Mouse (Mus musculus) CH12.LX (cell line): ENCODE results near the gene Mllt3. TPM values are rescaled to one million over a fixed set of nuclear protein-coding genes. Genes with fewer than 3 reads are reported as not detected.

Source experiments
- DNase-seq: peaks from one replicate; pipeline ENCODE4 v3.0.0-alpha.2; 2013; ENCODE audit errors: extremely low read depth
- H3K27ac ChIP-seq: 2 replicates; pipeline ENCODE4 v1.5.1; 2012; ENCODE audit warnings: low read depth, mild to moderate bottlenecking, control low read depth, moderate library complexity; ENCODE audit not compliant: insufficient read depth
- H3K27me3 ChIP-seq: replicated peaks from 2 replicates; pipeline ENCODE3; 2012; ENCODE audit warnings: inconsistent platforms
- H3K36me3 ChIP-seq, 2 experiments: replicated peaks in 1 of 2; 2 replicates each; pipeline versions ENCODE3 to v1.6.1; 2012; ENCODE audit warnings: inconsistent platforms in 1 of 2, low read length in 1 of 2, mild to moderate bottlenecking in 1 of 2, mixed read lengths in 1 of 2, moderate library complexity in 1 of 2; ENCODE audit not compliant: control insufficient read depth in 1 of 2, insufficient read depth in 1 of 2
- H3K4me1 ChIP-seq, 2 experiments: 2 replicates each; pipeline ENCODE4 v1.6.1; 2012; ENCODE audit warnings: inconsistent platforms in 1 of 2, moderate library complexity in 1 of 2; ENCODE audit not compliant: insufficient read depth in 2 of 2, control insufficient read depth in 1 of 2
- H3K4me2 ChIP-seq: 2 replicates; pipeline ENCODE4 v1.6.1; 2012; ENCODE audit warnings: low read depth, mild to moderate bottlenecking, control low read depth; ENCODE audit not compliant: poor library complexity, insufficient read depth, severe bottlenecking
- H3K4me3 ChIP-seq, 3 experiments: fragments of 150-350 bp in 1 of 3; sonication (generic) in 1 of 3; replicated peaks in 1 of 3; 2 replicates each; pipeline versions ENCODE3 to v1.5.1; 2011 to 2012; ENCODE audit warnings: low read depth in 2 of 3, low read length in 2 of 3, mild to moderate bottlenecking in 2 of 3, moderate library complexity in 2 of 3, control low read depth in 1 of 3, improper control_type of control experiment in 1 of 3, inconsistent platforms in 1 of 3, mixed read lengths in 1 of 3; ENCODE audit not compliant: poor library complexity in 1 of 3
- H3K79me2 ChIP-seq: replicated peaks from 2 replicates; pipeline ENCODE4 v1.6.1; 2012; ENCODE audit warnings: mild to moderate bottlenecking, moderate library complexity; ENCODE audit not compliant: control insufficient read depth, poor library complexity, insufficient read depth, severe bottlenecking; ENCODE audit errors: extremely low read depth
- H3K9ac ChIP-seq: 2 replicates; pipeline ENCODE4 v1.6.1; 2012; ENCODE audit warnings: low read depth, mild to moderate bottlenecking, control low read depth, moderate library complexity; ENCODE audit not compliant: insufficient read depth
- H3K9me3 ChIP-seq: replicated peaks from 2 replicates; pipeline ENCODE3; 2012; ENCODE audit warnings: low read length, inconsistent platforms, mixed read lengths
- BHLHE40 ChIP-seq: IDR thresholded peaks from 2 replicates; pipeline ENCODE4 v1.6.1; 2011; ENCODE audit warnings: mild to moderate bottlenecking, low read depth, low read length, improper control_type of control experiment
- CHD1 ChIP-seq: IDR thresholded peaks from 2 replicates; pipeline ENCODE4 v1.6.1; 2012; ENCODE audit warnings: low read depth, low read length, improper control_type of control experiment, inconsistent platforms
- CHD2 ChIP-seq: IDR thresholded peaks from 2 replicates; pipeline ENCODE4 v1.6.1; 2011; ENCODE audit warnings: low read length, improper control_type of control experiment
- EP300 ChIP-seq: IDR thresholded peaks from 2 replicates; pipeline ENCODE4 v1.6.1; 2011; ENCODE audit warnings: low read length, improper control_type of control experiment
- HCFC1 ChIP-seq: IDR thresholded peaks from 2 replicates; pipeline ENCODE4 v1.6.1; 2012; ENCODE audit warnings: low read depth, mild to moderate bottlenecking, inconsistent platforms, low read length, improper control_type of control experiment
- IRF4 ChIP-seq: IDR thresholded peaks from 2 replicates; pipeline ENCODE4 v1.6.1; 2014; ENCODE audit warnings: low read depth, mild to moderate bottlenecking, inconsistent platforms, low read length, improper control_type of control experiment
- JUN ChIP-seq: IDR thresholded peaks from 2 replicates; pipeline ENCODE4 v1.6.1; 2011; ENCODE audit warnings: low read depth, mild to moderate bottlenecking, low read length, improper control_type of control experiment, moderate library complexity; ENCODE audit not compliant: insufficient read depth
- JUND ChIP-seq: conservative IDR thresholded peaks from 2 replicates; pipeline ENCODE4 v1.6.1; 2011; ENCODE audit warnings: low read depth, low read length, improper control_type of control experiment
- MAX ChIP-seq: IDR thresholded peaks from 2 replicates; pipeline ENCODE4 v1.6.1; 2011; ENCODE audit warnings: low read length, improper control_type of control experiment
- MAZ ChIP-seq: IDR thresholded peaks from 2 replicates; pipeline ENCODE4 v1.6.1; 2012; ENCODE audit warnings: low read depth, mild to moderate bottlenecking, inconsistent platforms, low read length, improper control_type of control experiment, moderate library complexity
- MEF2A ChIP-seq: IDR thresholded peaks from 2 replicates; pipeline ENCODE4 v1.6.1; 2014; ENCODE audit warnings: low read depth, mild to moderate bottlenecking, inconsistent platforms, low read length, improper control_type of control experiment, borderline replicate concordance
- MXI1 ChIP-seq: IDR thresholded peaks from 2 replicates; pipeline ENCODE4 v1.6.1; 2011; ENCODE audit warnings: mild to moderate bottlenecking, low read depth, low read length, improper control_type of control experiment
- MYC ChIP-seq: IDR thresholded peaks from 2 replicates; pipeline ENCODE4 v1.6.1; 2011; ENCODE audit warnings: low read depth, mild to moderate bottlenecking, improper control_type of control experiment, low read length
- NELFE ChIP-seq: IDR thresholded peaks from 2 replicates; pipeline ENCODE4 v1.6.1; 2011; ENCODE audit warnings: low read depth, low read length, improper control_type of control experiment
- PAX5 ChIP-seq: IDR thresholded peaks from 2 replicates; pipeline ENCODE4 v1.6.1; 2012; ENCODE audit warnings: low read length, inconsistent platforms, mixed read lengths
- RAD21 ChIP-seq: IDR thresholded peaks from 2 replicates; pipeline ENCODE4 v1.6.1; 2011; ENCODE audit warnings: low read depth, mild to moderate bottlenecking, low read length, improper control_type of control experiment, moderate library complexity
- RCOR1 ChIP-seq: conservative IDR thresholded peaks from 2 replicates; pipeline ENCODE4 v1.6.1; 2012; ENCODE audit warnings: low read depth, mild to moderate bottlenecking, inconsistent platforms, low read length, improper control_type of control experiment
- SIN3A ChIP-seq: IDR thresholded peaks from 2 replicates; pipeline ENCODE4 v1.6.1; 2012; ENCODE audit warnings: low read length, improper control_type of control experiment, inconsistent platforms
- SMC3 ChIP-seq: IDR thresholded peaks from 2 replicates; pipeline ENCODE4 v1.6.1; 2011; ENCODE audit warnings: low read depth, low read length, improper control_type of control experiment
- TBP ChIP-seq: conservative IDR thresholded peaks from 2 replicates; pipeline ENCODE4 v1.6.1; 2011; ENCODE audit warnings: low read depth, low read length, improper control_type of control experiment
- TCF12 ChIP-seq: IDR thresholded peaks from 2 replicates; pipeline ENCODE4 v1.6.1; 2014; ENCODE audit warnings: low read depth, mild to moderate bottlenecking, inconsistent platforms, low read length, improper control_type of control experiment
- UBTF ChIP-seq: IDR thresholded peaks from 2 replicates; pipeline ENCODE4 v1.6.1; 2012; ENCODE audit warnings: low read depth, mild to moderate bottlenecking, inconsistent platforms, low read length, improper control_type of control experiment, moderate library complexity
- USF1 ChIP-seq: IDR thresholded peaks from 2 replicates; pipeline ENCODE4 v1.6.1; 2014; ENCODE audit warnings: low read depth, mild to moderate bottlenecking, inconsistent platforms, low read length, improper control_type of control experiment
- USF2 ChIP-seq: conservative IDR thresholded peaks from 2 replicates; pipeline ENCODE4 v1.6.1; 2011; ENCODE audit warnings: low read depth, low read length, improper control_type of control experiment
- ZC3H11A ChIP-seq: IDR thresholded peaks from 2 replicates; pipeline ENCODE4 v1.6.1; 2012; ENCODE audit warnings: low read depth, mild to moderate bottlenecking, inconsistent platforms, low read length, improper control_type of control experiment
- ZKSCAN1 ChIP-seq: IDR thresholded peaks from 2 replicates; pipeline ENCODE4 v1.6.1; 2012; ENCODE audit warnings: low read depth, inconsistent platforms, low read length, improper control_type of control experiment, borderline replicate concordance
- ZMIZ1 ChIP-seq: IDR thresholded peaks from 2 replicates; pipeline ENCODE4 v1.6.1; 2012; ENCODE audit warnings: low read depth, mild to moderate bottlenecking, inconsistent platforms, low read length, improper control_type of control experiment
- dilution Hi-C: fragments of 300-500 bp; cut with MboI; formaldehyde crosslinking; loops from 2 replicates; pipeline ENCODE4 v1.14.3; 2020; ENCODE audit warnings: low sequenced_read_pairs; ENCODE audit not compliant: extremely low pct_unique_long_range_greater_than_20kb, extremely low pct_ligation_motif_present
- in situ Hi-C: fragments of 300-500 bp; cut with MboI; formaldehyde crosslinking; loops from 3 replicates; pipeline ENCODE4 v1.14.3; 2019; ENCODE audit warnings: low sequenced_read_pairs, low pct_ligation_motif_present, low pct_unique_long_range_greater_than_20kb, mixed read lengths
- polyA plus RNA-seq: library from polyadenylated mRNA; unstranded; fragments of >175 nt; gene quantifications from 2 replicates; pipeline ENCODE4 v1.2.1, GENCODE M21; 2012; ENCODE audit warnings: low read depth; ENCODE audit not compliant: insufficient read length
- total RNA-seq, 2 experiments: library from RNA; depleted of rRNA; stranded (reverse); fragments of 300-350 nt in 1 of 2; fragments of >200 nt in 1 of 2; gene quantifications; 2 replicates each; pipeline ENCODE4 v1.2.3; 2012 to 2014

Gene Mllt3
- total and polyA plus RNA-seq, 3 experiments: 8.3 to 20.9 (median 10.1) TPM

DNA sequence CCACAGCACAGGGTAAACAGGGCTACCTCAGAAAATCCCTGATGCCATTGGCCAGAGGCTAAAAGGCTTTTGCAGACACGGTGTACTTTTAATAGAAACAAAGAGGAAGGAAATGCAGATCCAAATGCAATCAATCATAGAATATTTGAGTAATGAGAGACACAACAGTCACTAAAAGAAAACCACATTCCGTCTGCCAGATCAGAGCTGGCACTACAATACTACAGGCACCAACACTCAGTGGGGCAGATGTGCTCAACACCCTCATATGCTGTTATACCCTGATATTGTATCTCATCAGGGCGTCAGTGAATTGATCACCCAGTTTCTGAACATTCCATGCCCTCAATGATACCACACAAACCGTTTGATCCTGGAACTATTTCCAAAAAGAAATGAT, 79.4 kb downstream of the Mllt3 start:
- no peak for DNase-seq
- dilution Hi-C loops: no loop called here
- H3K9ac ChIP-seq: no peak overlapping the region
- in situ Hi-C loops: no loop called here
- H3K36me3 ChIP-seq: no peaks in the 10 kb centered on the region
- no peaks in the 10 kb centered on the region for H3K79me2 ChIP-seq
- H3K4me2 ChIP-seq: no peak overlapping the region
- no peaks in the 10 kb centered on the region for H3K9me3 ChIP-seq
- H3K4me1 ChIP-seq: peaks cover 3 to 12% of the 10 kb centered on the region in 2 experiments; a peak in 2 of 4 replicates
- H3K4me3 ChIP-seq: no peak overlapping the region
- no peak for TF ChIP-seq CHD1
- TF ChIP-seq TBP: no peak
- no peak for TF ChIP-seq SIN3A
- no peak for TF ChIP-seq RAD21
- TF ChIP-seq IRF4: no peak
- TF ChIP-seq ZKSCAN1: no peak
- no peak for TF ChIP-seq MEF2A
- no peak for TF ChIP-seq TCF12
- TF ChIP-seq MAX: no peak
- no peak for TF ChIP-seq USF1
- TF ChIP-seq MXI1: no peak
- TF ChIP-seq ZC3H11A: no peak
- no peak for TF ChIP-seq MYC
- no peak for TF ChIP-seq EP300
- no peak for TF ChIP-seq MAZ
- TF ChIP-seq RCOR1: no peak
- TF ChIP-seq JUND: no peak
- no peak for TF ChIP-seq SMC3
- H3K27me3 ChIP-seq: no peaks in the 10 kb centered on the region
- H3K27ac ChIP-seq: no peak overlapping the region

DNA sequence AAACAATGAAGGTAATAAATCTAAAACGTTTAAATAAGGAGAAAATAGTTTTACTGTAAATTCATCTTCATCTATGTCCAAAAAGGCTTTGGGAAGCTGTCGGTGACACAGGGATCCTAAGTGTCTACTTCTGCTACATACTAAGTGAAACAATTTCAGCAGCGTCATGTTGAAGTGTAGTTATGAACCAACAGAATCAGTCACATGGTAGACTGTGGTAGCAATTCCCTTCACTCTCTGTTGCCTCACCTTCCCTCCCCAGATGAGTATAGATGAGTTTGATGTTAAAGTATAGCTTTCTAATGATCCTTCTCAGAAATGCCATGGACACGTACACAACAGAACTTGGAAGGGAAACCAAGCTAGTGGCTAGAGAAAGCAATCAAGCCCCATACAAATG, 79.9 kb downstream of the Mllt3 start:
- Histone ChIP-seq H3K9ac (no peak overlapping the region), H3K9me3 (no peaks in the 10 kb centered on the region), H3K27me3 (no peaks in the 10 kb centered on the region), H3K27ac (no peak overlapping the region), H3K36me3 (no peaks in the 10 kb centered on the region), H3K4me2 (no peak overlapping the region), H3K79me2 (no peaks in the 10 kb centered on the region), H3K4me1 (peaks cover 3 to 12% of the 10 kb centered on the region in 2 experiments; a peak in 2 of 4 replicates), H3K4me3 (no peak overlapping the region)
- in situ Hi-C loops: no loop called here
- no peak for TF ChIP-seq UBTF
- no peak for TF ChIP-seq RCOR1
- TF ChIP-seq JUND: no peak
- no peak for TF ChIP-seq USF1
- no peak for TF ChIP-seq RAD21
- no peak for TF ChIP-seq PAX5
- TF ChIP-seq USF2: no peak
- TF ChIP-seq ZKSCAN1: no peak
- TF ChIP-seq HCFC1: no peak
- TF ChIP-seq CHD1: no peak
- TF ChIP-seq NELFE: no peak
- no peak for TF ChIP-seq JUN
- TF ChIP-seq BHLHE40: no peak
- no peak for TF ChIP-seq SMC3
- TF ChIP-seq MYC: no peak
- no peak for TF ChIP-seq TBP
- TF ChIP-seq ZMIZ1: no peak
- no peak for TF ChIP-seq MXI1
- TF ChIP-seq CHD2: no peak
- no peak for DNase-seq
- dilution Hi-C loops: no loop called here
